Mouse (Mus musculus): ENCODE data around the gene Scamp1.

- TF ChIP-seq CTCF (IDR thresholded peaks at IDR 0.05; ENCODE audit: insufficient read depth, low read depth, low read length) (no peak), POLR2A (IDR thresholded peaks at IDR 0.05; ENCODE audit: insufficient read depth, low read depth, low read length) (no peak)
Measured at GRCm38 (mm10) chr13:94198616-94199015, 87.0 kb downstream of the Scamp1 start.

Data from olfactory bulb, adult 2 months (tissue).